Mouse (Mus musculus): ENCODE measurements at regions not wholly inside any gene's neighbourhood (a gene's known extent, or its start where the extent isn't known, plus 50 kb on each side); places are given as distances from the start of the nearest gene placed in this dataset.
"Not testable (repeated sequence)": the region's sequence is repeated elsewhere in the genome, so short reads cannot be mapped to it uniquely, and the experiment has no call there.

DNA sequence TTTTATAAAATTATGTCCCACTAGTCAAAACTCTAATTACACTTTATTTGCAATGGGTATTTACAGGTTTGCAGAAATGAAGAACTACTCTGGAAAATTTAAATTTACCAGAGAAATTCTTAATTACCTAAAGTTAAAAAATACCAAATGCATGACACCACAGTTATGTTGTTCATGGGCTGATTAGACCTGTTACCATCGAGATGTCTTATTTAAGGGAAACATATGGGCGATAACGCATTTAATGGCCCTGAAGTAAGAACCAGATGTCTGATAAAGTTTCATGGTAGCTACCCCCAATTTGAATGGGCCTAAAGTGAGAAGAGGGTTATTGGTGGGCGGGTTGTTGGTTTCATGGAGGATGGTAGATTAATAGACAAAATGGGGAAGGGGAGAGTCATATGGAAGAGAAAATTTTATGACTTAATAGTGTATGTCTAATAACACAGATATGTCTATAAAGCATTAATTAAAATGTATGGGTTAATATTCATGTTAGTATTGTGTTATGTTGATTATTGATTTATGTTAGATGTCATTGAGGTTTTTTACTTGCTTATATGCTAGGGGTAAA, 299.0 kb downstream of the Gm8797 start:
- Histone ChIP-seq H3K27ac (no peak overlapping the region), H3K79me2 (replicated peaks; ENCODE audit: control insufficient read depth, insufficient read depth, low read length) (no peaks in the 10 kb centered on the region), H3K9ac (ENCODE audit: low read depth, low read length) (no peak overlapping the region), H3K4me1 (ENCODE audit: control insufficient read depth, insufficient read depth, low read length) (no peaks in the 10 kb centered on the region), H3K27me3 (ENCODE audit: control insufficient read depth, insufficient read depth, low read length) (no peaks in the 10 kb centered on the region), H3K36me3 (ENCODE audit: control insufficient read depth, insufficient read depth, low read length) (no peaks in the 10 kb centered on the region), H3K4me3 (no peak overlapping the region)
- 70% methylated on average over 4 of the region's 4 CpGs for WGBS
- TF ChIP-seq CTCF (IDR thresholded peaks at IDR 0.05), result no peak
- TF ChIP-seq EP300 (IDR thresholded peaks at IDR 0.05; ENCODE audit: insufficient read depth, low read depth, low read length), result no peak
- TF ChIP-seq POLR2A (IDR thresholded peaks at IDR 0.05; ENCODE audit: insufficient read depth, low read depth, low read length), result no peak
- DNase-seq, result no peak
- intact Hi-C loops (cut with DNase I), result no loop called here

GRCm38 (mm10) chr3:6051901-6052300, 301.3 kb downstream of the Gm8797 start:
- Histone ChIP-seq H3K79me2 (replicated peaks; ENCODE audit: control insufficient read depth, insufficient read depth, low read length) (no peaks in the 10 kb centered on the region), H3K36me3 (ENCODE audit: control insufficient read depth, insufficient read depth, low read length) (no peaks in the 10 kb centered on the region), H3K9ac (ENCODE audit: low read depth, low read length) (no peak overlapping the region), H3K4me1 (ENCODE audit: control insufficient read depth, insufficient read depth, low read length) (no peaks in the 10 kb centered on the region), H3K27ac (no peak overlapping the region), H3K27me3 (ENCODE audit: control insufficient read depth, insufficient read depth, low read length) (no peaks in the 10 kb centered on the region), H3K4me3 (no peak overlapping the region)
- 77% methylated on average over 2 of the region's 2 CpGs for WGBS
- TF ChIP-seq POLR2A (IDR thresholded peaks at IDR 0.05; ENCODE audit: insufficient read depth, low read depth, low read length) (no peak), EP300 (IDR thresholded peaks at IDR 0.05; ENCODE audit: insufficient read depth, low read depth, low read length) (no peak), CTCF (IDR thresholded peaks at IDR 0.05) (no peak)
- intact Hi-C loops (cut with DNase I), result no loop called here
- no peak for DNase-seq

DNA sequence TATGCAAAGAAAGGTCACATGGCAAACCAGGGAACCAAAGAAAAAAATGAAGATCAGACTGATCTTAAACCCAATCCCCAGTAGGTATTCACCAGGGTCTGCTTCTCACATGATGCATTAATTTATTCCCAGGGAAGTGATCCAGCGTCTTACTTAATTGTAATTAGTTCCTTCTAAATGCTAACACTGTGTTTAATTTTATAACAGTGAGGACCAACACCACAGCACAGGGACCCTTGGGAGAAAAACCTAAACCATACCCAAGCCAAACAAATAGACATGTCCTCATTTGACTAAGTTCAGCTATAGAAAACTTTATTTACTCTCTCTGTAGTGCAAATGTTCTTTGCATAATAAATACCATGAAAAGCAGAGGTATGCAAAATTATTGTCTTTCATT, 333.2 kb downstream of the Gm8797 start:
- 81% methylated on average over 1 of the region's 1 CpGs for WGBS
- Histone ChIP-seq H3K4me1 (ENCODE audit: control insufficient read depth, insufficient read depth, low read length) (no peaks in the 10 kb centered on the region), H3K27me3 (ENCODE audit: control insufficient read depth, insufficient read depth, low read length) (no peaks in the 10 kb centered on the region), H3K36me3 (ENCODE audit: control insufficient read depth, insufficient read depth, low read length) (no peaks in the 10 kb centered on the region), H3K79me2 (replicated peaks; ENCODE audit: control insufficient read depth, insufficient read depth, low read length) (no peaks in the 10 kb centered on the region), H3K4me3 (no peak overlapping the region), H3K27ac (no peak overlapping the region), H3K9ac (ENCODE audit: low read depth, low read length) (no peak overlapping the region)
- TF ChIP-seq CTCF (IDR thresholded peaks at IDR 0.05) (no peak), EP300 (IDR thresholded peaks at IDR 0.05; ENCODE audit: insufficient read depth, low read depth, low read length) (no peak), POLR2A (IDR thresholded peaks at IDR 0.05; ENCODE audit: insufficient read depth, low read depth, low read length) (no peak)
- intact Hi-C loops (cut with DNase I), result no loop called here
- DNase-seq, result no peak

- DNase-seq, result no peak
- 65% methylated on average over 9 of the region's 9 CpGs for WGBS
- intact Hi-C loops (cut with DNase I), result no loop called here
- H3K4me3 ChIP-seq, result no peak overlapping the region
- no peaks in the 10 kb centered on the region for H3K27me3 ChIP-seq (ENCODE audit: control insufficient read depth, insufficient read depth, low read length)
- no peaks in the 10 kb centered on the region for H3K36me3 ChIP-seq (ENCODE audit: control insufficient read depth, insufficient read depth, low read length)
- H3K4me1 ChIP-seq (ENCODE audit: control insufficient read depth, insufficient read depth, low read length), result no peaks in the 10 kb centered on the region
- TF ChIP-seq EP300 (IDR thresholded peaks at IDR 0.05; ENCODE audit: insufficient read depth, low read depth, low read length) (no peak), POLR2A (IDR thresholded peaks at IDR 0.05; ENCODE audit: insufficient read depth, low read depth, low read length) (no peak)
- no peak overlapping the region for H3K27ac ChIP-seq
- H3K9ac ChIP-seq (ENCODE audit: low read depth, low read length), result no peak overlapping the region
- no peaks in the 10 kb centered on the region for H3K79me2 ChIP-seq (replicated peaks; ENCODE audit: control insufficient read depth, insufficient read depth, low read length)
Observed at GRCm38 (mm10) chr3:6087267-6087666, 336.7 kb downstream of the Gm8797 start.

- DNase-seq, result no peak
- H3K4me3 ChIP-seq, result no peak overlapping the region
- H3K36me3 ChIP-seq (ENCODE audit: control insufficient read depth, insufficient read depth, low read length), result no peaks in the 10 kb centered on the region
- WGBS, result 62% methylated on average over 2 of the region's 2 CpGs
- no peaks in the 10 kb centered on the region for H3K4me1 ChIP-seq (ENCODE audit: control insufficient read depth, insufficient read depth, low read length)
- no peak overlapping the region for H3K9ac ChIP-seq (ENCODE audit: low read depth, low read length)
- no peak overlapping the region for H3K27ac ChIP-seq
- H3K79me2 ChIP-seq (replicated peaks; ENCODE audit: control insufficient read depth, insufficient read depth, low read length), result no peaks in the 10 kb centered on the region
- TF ChIP-seq EP300 (IDR thresholded peaks at IDR 0.05; ENCODE audit: insufficient read depth, low read depth, low read length), result no peak
- TF ChIP-seq CTCF (IDR thresholded peaks at IDR 0.05), result no peak
- TF ChIP-seq POLR2A (IDR thresholded peaks at IDR 0.05; ENCODE audit: insufficient read depth, low read depth, low read length), result no peak
- H3K27me3 ChIP-seq (ENCODE audit: control insufficient read depth, insufficient read depth, low read length), result no peaks in the 10 kb centered on the region
- intact Hi-C loops (cut with DNase I), result no loop called here
Observed at GRCm38 (mm10) chr3:6093931-6094330, 343.3 kb downstream of the Gm8797 start.

GRCm38 (mm10) chr3:6094410-6094809, 343.8 kb downstream of the Gm8797 start:
- intact Hi-C loops (cut with DNase I); H3K27ac ChIP-seq; H3K4me1 ChIP-seq (ENCODE audit: control insufficient read depth, insufficient read depth, low read length); H3K4me3 ChIP-seq; H3K79me2 ChIP-seq (replicated peaks; ENCODE audit: control insufficient read depth, insufficient read depth, low read length); H3K9ac ChIP-seq (ENCODE audit: low read depth, low read length); H3K36me3 ChIP-seq (ENCODE audit: control insufficient read depth, insufficient read depth, low read length); H3K27me3 ChIP-seq (ENCODE audit: control insufficient read depth, insufficient read depth, low read length); DNase-seq: not testable (repeated sequence)

All from heart, adult 2 months (tissue).